Mouse (Mus musculus): Measurements from ENCODE around the gene Sema5b. TPM values are rescaled to one million over a fixed set of nuclear protein-coding genes. Genes with fewer than 3 reads are reported as not detected.

Sema5b gene
- total RNA-seq, 4 experiments from 2014 or later, result 1.6 to 3.1 (median 1.9) TPM

GRCm38 (mm10) chr16:35630470-35631183 lies 89.7 kb downstream of the Sema5b start:
- DNase-seq (ENCODE audit: low spot score), result peak; percentile 25

GRCm38 (mm10) chr16:35633058-35633457 lies 92.1 kb downstream of the Sema5b start:
- no peak for DNase-seq (ENCODE audit: low spot score)

- DNase-seq (ENCODE audit: low spot score), result no peak
Observed at GRCm38 (mm10) chr16:35634971-35635370, 94.0 kb downstream of the Sema5b start.

GRCm38 (mm10) chr16:35639505-35639904 lies 98.6 kb downstream of the Sema5b start:
- DNase-seq (ENCODE audit: low spot score), result no peak

- DNase-seq (ENCODE audit: low spot score), result no peak
Observed at GRCm38 (mm10) chr16:35648862-35649261, 107.9 kb downstream of the Sema5b start.

GRCm38 (mm10) chr16:35652206-35652605 lies 111.3 kb downstream of the Sema5b start:
- peak; percentile 31 for DNase-seq (ENCODE audit: low spot score)

GRCm38 (mm10) chr16:35652706-35653105 lies 111.8 kb downstream of the Sema5b start:
- DNase-seq (ENCODE audit: low spot score), result no peak

GRCm38 (mm10) chr16:35653951-35654350 lies 113.0 kb downstream of the Sema5b start:
- DNase-seq (ENCODE audit: low spot score), result no peak

- no peak for DNase-seq (ENCODE audit: low spot score)
Observed at GRCm38 (mm10) chr16:35660222-35660621, 119.3 kb downstream of the Sema5b start.

- no peak for DNase-seq (ENCODE audit: low spot score)
Observed at GRCm38 (mm10) chr16:35663831-35664414, 123.0 kb downstream of the Sema5b start.

GRCm38 (mm10) chr16:35664847-35665246 lies 123.9 kb downstream of the Sema5b start:
- DNase-seq (ENCODE audit: low spot score), result no peak

GRCm38 (mm10) chr16:35677511-35678113 lies 136.7 kb downstream of the Sema5b start:
- DNase-seq (ENCODE audit: low spot score), result no peak

GRCm38 (mm10) chr16:35678476-35678875 lies 137.5 kb downstream of the Sema5b start:
- DNase-seq (ENCODE audit: low spot score), result no peak

GRCm38 (mm10) chr16:35681327-35682108 lies 140.6 kb downstream of the Sema5b start:
- peak; percentile 54 for DNase-seq (ENCODE audit: low spot score)

GRCm38 (mm10) chr16:35685027-35685426 lies 144.1 kb downstream of the Sema5b start:
- DNase-seq (ENCODE audit: low spot score), result no peak

GRCm38 (mm10) chr16:35686491-35686890 lies 145.5 kb downstream of the Sema5b start:
- no peak for DNase-seq (ENCODE audit: low spot score)

GRCm38 (mm10) chr16:35691606-35692005 lies 150.7 kb downstream of the Sema5b start:
- no peak for DNase-seq (ENCODE audit: low spot score)

- no peak for DNase-seq (ENCODE audit: low spot score)
Observed at GRCm38 (mm10) chr16:35694250-35694846, 153.4 kb downstream of the Sema5b start.

GRCm38 (mm10) chr16:35696103-35696502 lies 155.2 kb downstream of the Sema5b start:
- DNase-seq (ENCODE audit: low spot score), result no peak

- no peak for DNase-seq (ENCODE audit: low spot score)
Observed at GRCm38 (mm10) chr16:35701823-35702222, 160.9 kb downstream of the Sema5b start.

- DNase-seq (ENCODE audit: low spot score), result no peak
Observed at GRCm38 (mm10) chr16:35703763-35704679, 163.1 kb downstream of the Sema5b start.
